Mouse (Mus musculus) MEL (cell line): Measurements from ENCODE around the gene Nup188. TPM values are rescaled to one million over a fixed set of nuclear protein-coding genes. Genes with fewer than 3 reads are reported as not detected.

Experiments
- polyA plus RNA-seq, 2 experiments: library from polyadenylated mRNA; stranded (reverse) in 1 of 2; unstranded in 1 of 2; fragments of >175 nt in 1 of 2; fragments of >200 nt in 1 of 2; gene quantifications; 2 replicates each; pipeline versions ENCODE4 v1.2.1 to v1.2.4; 2012; ENCODE audit warnings: low replicate concordance in 2 of 2, low read depth in 1 of 2; ENCODE audit not compliant: insufficient read length in 2 of 2, insufficient read depth in 1 of 2, missing spikeins in 1 of 2
- total RNA-seq: library from RNA; depleted of rRNA; stranded (reverse); fragments of 300-350 nt; gene quantifications from 2 replicates; pipeline ENCODE4 v1.2.3, GENCODE M21; 2012; rRNA removed

Gene Nup188
- total and polyA plus RNA-seq, 3 experiments, result 58.6 to 119 TPM; not detected in 1

Other genes with a start within 250 kb of the Nup188 start
- 49.3 and 53.1 TPM in 2 replicates for gene Wdr34, start 237.5 kb upstream of the Nup188 start, total RNA-seq
- 10 to 100 TPM in 1 of 2 experiments, not detected in 1; 78.3 TPM for gene Wdr34, start 237.5 kb upstream of the Nup188 start, polyA plus RNA-seq
- 580 and 633 TPM in 2 replicates for gene Set, start 229.0 kb upstream of the Nup188 start, total RNA-seq
- 100 to 1,000 TPM; 250 to 973 TPM for gene Set, start 229.0 kb upstream of the Nup188 start, polyA plus RNA-seq
- gene Pkn3, start 208.7 kb upstream of the Nup188 start, total RNA-seq, result 2.0 and 2.9 TPM in 2 replicates
- gene Pkn3, start 208.7 kb upstream of the Nup188 start, polyA plus RNA-seq, result 1 to 10 TPM in 1 of 2 experiments, not detected in 1; 5.8 TPM
- gene Zdhhc12, start 192.7 kb upstream of the Nup188 start, total RNA-seq, result 22.6 and 25.1 TPM in 2 replicates
- gene Zdhhc12, start 192.7 kb upstream of the Nup188 start, polyA plus RNA-seq, result 10 to 100 TPM in 1 of 2 experiments, not detected in 1; 42.1 TPM
- gene Zer1, start 161.8 kb upstream of the Nup188 start, total RNA-seq, result 3.9 and 4.3 TPM in 2 replicates
- 10 to 100 TPM in 1 of 2 experiments, not detected in 1; 14.0 TPM for gene Zer1, start 161.8 kb upstream of the Nup188 start, polyA plus RNA-seq
- 49.1 and 62.4 TPM in 2 replicates for gene Tbc1d13, start 152.7 kb upstream of the Nup188 start, total RNA-seq
- gene Tbc1d13, start 152.7 kb upstream of the Nup188 start, polyA plus RNA-seq, result 10 to 100 TPM in 1 of 2 experiments, not detected in 1; 78.5 TPM
- gene Endog, start 114.9 kb upstream of the Nup188 start, total RNA-seq, result 27.2 and 27.9 TPM in 2 replicates
- 10 to 100 TPM in 1 of 2 experiments, not detected in 1; 19.4 TPM for gene Endog, start 114.9 kb upstream of the Nup188 start, polyA plus RNA-seq
- 68.0 and 83.6 TPM in 2 replicates for gene Spout1, start 107.9 kb upstream of the Nup188 start, total RNA-seq
- 100 to 1,000 TPM; 103 to 220 TPM for gene Spout1, start 107.9 kb upstream of the Nup188 start, polyA plus RNA-seq
- gene Kyat1, start 80.5 kb upstream of the Nup188 start, total RNA-seq, result 9.5 and 10.3 TPM in 2 replicates
- 10 to 100 TPM in 1 of 2 experiments, not detected in 1; 14.9 TPM for gene Kyat1, start 80.5 kb upstream of the Nup188 start, polyA plus RNA-seq
- 7.2 and 8.3 TPM in 2 replicates for gene Lrrc8a, start 48.7 kb upstream of the Nup188 start, total RNA-seq
- gene Lrrc8a, start 48.7 kb upstream of the Nup188 start, polyA plus RNA-seq, result 1 to 10 TPM in 1 of 2 experiments, not detected in 1; 6.9 TPM
- gene Gm28035, start 45.8 kb upstream of the Nup188 start, total RNA-seq, result 0.10 TPM in 1 of 2 replicates, not detected in the other
- under 1 TPM in 1 of 2 experiments, not detected in 1; 0.26 TPM for gene Gm28035, start 45.8 kb upstream of the Nup188 start, polyA plus RNA-seq
- 0.19 TPM in 1 of 2 replicates, not detected in the other for gene Phyhd1, start 20.2 kb upstream of the Nup188 start, total RNA-seq
- gene Phyhd1, start 20.2 kb upstream of the Nup188 start, polyA plus RNA-seq, result 1 to 10 TPM in 1 of 2 experiments, not detected in 1; 1.6 TPM
- gene Gm28038, start 5.4 kb upstream of the Nup188 start, total RNA-seq, result not detected in 2 replicates
- not detected for gene Gm28038, start 5.4 kb upstream of the Nup188 start, polyA plus RNA-seq
- gene Dolk, start 63 bp upstream of the Nup188 start, total RNA-seq, result 13.7 and 21.7 TPM in 2 replicates
- gene Dolk, start 63 bp upstream of the Nup188 start, polyA plus RNA-seq, result 10 to 100 TPM in 1 of 2 experiments, not detected in 1; 18.5 TPM
- gene Sh3glb2, start 72.9 kb downstream of the Nup188 start, total RNA-seq, result 38.5 and 48.0 TPM in 2 replicates
- gene Sh3glb2, start 72.9 kb downstream of the Nup188 start, polyA plus RNA-seq, result 10 to 100 TPM in 1 of 2 experiments, not detected in 1; 60.1 TPM
- gene Miga2, start 77.8 kb downstream of the Nup188 start, total RNA-seq, result 15.3 and 25.8 TPM in 2 replicates
- 10 to 100 TPM in 1 of 2 experiments, not detected in 1; 20.3 TPM for gene Miga2, start 77.8 kb downstream of the Nup188 start, polyA plus RNA-seq
- 24.6 and 28.0 TPM in 2 replicates for gene Dolpp1, start 105.9 kb downstream of the Nup188 start, total RNA-seq
- 10 to 100 TPM in 1 of 2 experiments, not detected in 1; 37.5 TPM for gene Dolpp1, start 105.9 kb downstream of the Nup188 start, polyA plus RNA-seq
- gene Crat, start 129.4 kb downstream of the Nup188 start, total RNA-seq, result 22.0 and 23.9 TPM in 2 replicates
- 10 to 100 TPM in 1 of 2 experiments, not detected in 1; 93.9 TPM for gene Crat, start 129.4 kb downstream of the Nup188 start, polyA plus RNA-seq
- gene Ptpa, start 129.6 kb downstream of the Nup188 start, total RNA-seq, result 139 and 159 TPM in 2 replicates
- 100 to 1,000 TPM in 1 of 2 experiments, not detected in 1; 382 TPM for gene Ptpa, start 129.6 kb downstream of the Nup188 start, polyA plus RNA-seq
- gene Ier5l, start 187.8 kb downstream of the Nup188 start, total RNA-seq, result not detected in 2 replicates
- gene Ier5l, start 187.8 kb downstream of the Nup188 start, polyA plus RNA-seq, result under 1 TPM in 1 of 2 experiments, not detected in 1; 0.06 TPM